Mouse (Mus musculus) adrenal gland, adult 8-10 months (tissue): ENCODE results near the gene Sertad3. TPM values are rescaled to one million over a fixed set of nuclear protein-coding genes. Genes with fewer than 3 reads are reported as not detected.

Experiments
- DNase-seq: peaks from one replicate; pipeline ENCODE4 v3.0.0; 2022
- total RNA-seq, 4 experiments: library from RNA; stranded (reverse); gene quantifications; 2 replicates each; pipeline ENCODE4 v1.2.4; 2022

The Sertad3 gene
- total RNA-seq, 4 experiments from 2014 or later = 12.6 to 19.4 (median 14.8) TPM

DNA sequence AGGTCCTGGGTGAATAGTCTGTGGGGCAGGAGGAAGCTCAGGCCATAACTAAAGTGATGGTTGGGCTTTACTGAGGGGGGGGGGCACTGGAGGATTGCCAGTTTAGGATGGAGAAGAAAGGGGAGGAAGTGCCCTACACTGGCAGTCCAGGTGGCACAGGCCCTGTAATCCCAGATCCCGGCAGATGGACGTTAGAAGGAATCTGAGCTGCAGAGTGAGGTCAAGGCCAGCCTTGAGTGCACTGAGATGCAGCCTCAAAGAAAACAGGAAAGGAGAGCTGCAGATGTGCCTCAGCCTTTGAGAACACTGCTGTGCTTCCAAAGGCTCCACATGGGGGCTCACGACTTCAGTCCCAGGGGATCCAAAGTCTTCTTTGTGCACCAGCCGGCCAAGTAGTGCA lies 5.9 kb upstream of the Sertad3 start:
- no peak for DNase-seq

DNA sequence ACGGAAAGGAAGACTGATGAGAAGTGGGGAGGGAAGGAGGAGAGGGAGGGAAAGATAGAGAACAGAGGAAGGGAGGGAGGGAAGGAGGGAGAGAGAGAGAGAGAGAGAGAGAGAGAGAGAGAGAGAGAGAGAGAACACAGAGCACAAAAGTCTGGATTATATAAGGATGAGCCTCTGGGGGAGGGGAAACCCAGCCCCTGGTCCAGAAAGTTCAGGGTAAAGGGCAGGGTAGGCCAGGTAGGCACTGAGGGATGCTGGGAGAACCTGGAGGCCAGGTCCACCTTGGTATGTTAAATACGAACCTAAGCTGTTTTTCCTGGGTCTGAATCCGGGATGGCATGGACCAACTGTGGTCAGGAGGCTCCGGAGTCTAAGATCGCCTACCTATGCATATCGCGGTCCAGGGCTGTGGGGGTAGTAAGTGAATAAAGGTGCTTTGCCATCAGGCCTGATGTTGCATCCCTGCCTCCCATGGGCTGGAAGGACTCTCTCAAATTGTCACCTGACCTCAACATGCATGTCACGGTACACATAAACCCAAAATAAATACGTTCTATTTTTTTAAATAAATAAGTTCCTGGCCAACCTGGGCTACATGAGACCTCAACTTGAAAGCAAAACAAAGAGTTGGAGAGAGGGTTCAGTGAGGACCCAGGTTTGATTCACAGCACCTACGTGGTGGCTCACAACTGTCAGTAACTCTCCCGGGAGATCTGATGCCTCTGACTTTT lies 2.0 kb upstream of the Sertad3 start:
- no peak for DNase-seq

DNA sequence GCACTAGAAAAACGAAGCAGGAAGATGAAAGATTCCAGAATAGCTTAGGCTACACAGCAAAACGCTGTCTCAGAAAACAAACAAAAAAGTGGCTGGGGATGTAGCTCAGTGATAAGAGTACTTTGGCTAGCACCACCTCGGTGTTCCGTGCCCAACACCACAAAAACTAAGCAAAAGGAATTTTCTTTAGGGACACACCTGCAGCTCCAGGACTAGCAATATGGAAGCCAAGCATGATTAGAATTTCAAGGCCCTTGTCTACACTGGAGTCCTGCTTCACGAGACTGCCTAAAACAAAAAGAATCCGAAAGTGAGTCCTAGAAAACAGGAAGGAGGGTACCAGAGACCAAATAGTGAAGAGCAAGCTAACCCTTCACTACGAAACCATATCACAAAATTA lies 972 bp upstream of the Sertad3 start:
- DNase-seq = no peak

DNA sequence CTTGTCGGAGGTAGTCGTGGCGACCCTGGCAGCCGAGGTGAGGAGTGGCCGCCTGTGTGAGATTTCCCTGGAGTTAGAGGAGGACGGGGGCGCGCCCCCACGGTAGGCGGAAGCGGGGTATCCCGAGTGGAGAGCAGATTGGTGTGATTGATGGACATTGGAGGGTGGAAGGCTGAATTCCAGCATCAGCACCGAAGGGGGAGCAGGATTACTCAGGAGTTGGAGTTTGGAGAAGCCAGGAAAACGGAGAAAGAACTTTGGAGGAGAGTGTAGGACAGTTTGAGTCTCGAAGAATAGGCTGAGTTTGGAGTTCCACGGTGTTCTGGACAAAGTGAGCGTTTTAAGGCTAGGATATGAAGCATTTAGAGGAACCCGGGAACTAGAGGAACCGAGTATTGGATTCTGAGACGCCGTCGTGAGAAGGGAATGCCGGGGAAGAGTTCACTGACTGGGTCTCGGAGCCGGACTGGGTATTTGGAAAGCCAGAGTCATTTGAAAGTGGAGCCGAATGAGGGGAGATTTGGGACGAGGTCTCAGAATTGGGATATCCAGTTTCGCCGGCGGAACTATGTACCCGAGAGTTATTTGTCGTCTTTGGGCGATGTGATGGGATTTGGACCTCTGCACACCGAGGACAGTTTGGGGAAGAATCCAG lies 394 bp downstream of the Sertad3 start:
- DNase-seq = no peak

DNA sequence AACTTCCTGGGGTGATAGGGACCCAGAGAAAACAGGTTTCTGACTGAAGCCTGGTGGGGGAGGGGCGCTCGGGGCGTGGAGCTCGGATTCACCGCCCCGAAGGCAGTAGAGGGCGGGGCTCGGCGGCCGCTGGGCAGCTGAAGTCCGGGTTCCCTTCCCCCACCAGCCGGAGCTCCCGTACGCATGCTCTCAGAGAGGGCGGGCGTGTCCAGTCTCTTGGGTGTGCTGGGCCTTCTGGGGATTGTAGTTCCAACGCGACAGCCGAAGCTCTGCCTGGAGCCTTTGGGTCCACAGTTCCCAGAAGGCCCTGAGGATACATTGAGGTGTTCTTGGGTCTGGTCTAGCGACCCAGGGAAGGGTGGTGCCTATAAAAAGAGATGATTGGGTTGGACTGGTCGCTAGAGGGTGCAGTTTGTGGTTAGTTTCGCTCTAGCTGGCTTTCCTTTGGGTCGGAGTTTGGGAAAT lies 954 bp downstream of the Sertad3 start:
- DNase-seq = peak; percentile 99

GRCm38 (mm10) chr7:27475596-27475995 lies 2.0 kb downstream of the Sertad3 start:
- no peak for DNase-seq

- DNase-seq = no peak
Observed at GRCm38 (mm10) chr7:27476098-27476635, 2.6 kb downstream of the Sertad3 start.

GRCm38 (mm10) chr7:27478561-27478960 lies 5.0 kb downstream of the Sertad3 start:
- no peak for DNase-seq

DNA sequence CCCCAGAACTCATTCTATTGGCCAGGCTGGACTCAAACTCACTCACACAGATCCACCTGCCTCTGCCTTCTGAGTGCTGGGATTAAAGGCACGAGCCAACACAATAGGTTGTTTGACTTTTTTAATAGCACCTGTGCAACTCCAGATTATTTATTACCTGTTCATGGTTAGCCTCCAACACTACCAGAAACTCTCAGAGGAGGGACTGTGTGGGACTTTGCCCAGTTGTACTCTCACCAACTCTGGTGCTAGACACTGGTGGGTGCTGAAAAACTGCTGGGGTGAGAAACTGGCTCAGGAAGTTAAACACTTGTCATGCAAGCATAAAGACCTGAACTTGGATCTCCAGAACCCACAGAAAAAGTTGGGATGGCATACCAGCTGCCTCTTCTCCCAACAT lies 6.2 kb downstream of the Sertad3 start:
- DNase-seq = no peak

DNA sequence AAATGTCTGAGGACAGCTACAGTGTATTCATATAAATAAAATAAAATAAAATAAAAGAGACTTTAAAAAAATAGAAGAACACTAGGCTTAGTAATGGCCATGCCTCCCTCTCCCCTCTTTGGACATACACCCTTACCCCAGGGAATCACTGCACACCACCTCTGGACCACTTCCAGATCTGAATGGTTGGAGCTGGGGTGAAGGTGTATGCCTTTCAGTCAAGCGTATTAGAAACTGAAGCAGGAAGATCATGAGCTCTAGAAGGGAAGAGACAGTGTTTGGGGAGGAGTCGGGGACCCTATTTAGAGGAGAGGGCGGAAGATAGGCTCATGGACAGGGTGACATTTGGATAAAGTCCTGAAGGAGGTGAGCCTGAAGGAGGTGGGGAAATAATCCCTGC lies 6.9 kb downstream of the Sertad3 start:
- no peak for DNase-seq

DNA sequence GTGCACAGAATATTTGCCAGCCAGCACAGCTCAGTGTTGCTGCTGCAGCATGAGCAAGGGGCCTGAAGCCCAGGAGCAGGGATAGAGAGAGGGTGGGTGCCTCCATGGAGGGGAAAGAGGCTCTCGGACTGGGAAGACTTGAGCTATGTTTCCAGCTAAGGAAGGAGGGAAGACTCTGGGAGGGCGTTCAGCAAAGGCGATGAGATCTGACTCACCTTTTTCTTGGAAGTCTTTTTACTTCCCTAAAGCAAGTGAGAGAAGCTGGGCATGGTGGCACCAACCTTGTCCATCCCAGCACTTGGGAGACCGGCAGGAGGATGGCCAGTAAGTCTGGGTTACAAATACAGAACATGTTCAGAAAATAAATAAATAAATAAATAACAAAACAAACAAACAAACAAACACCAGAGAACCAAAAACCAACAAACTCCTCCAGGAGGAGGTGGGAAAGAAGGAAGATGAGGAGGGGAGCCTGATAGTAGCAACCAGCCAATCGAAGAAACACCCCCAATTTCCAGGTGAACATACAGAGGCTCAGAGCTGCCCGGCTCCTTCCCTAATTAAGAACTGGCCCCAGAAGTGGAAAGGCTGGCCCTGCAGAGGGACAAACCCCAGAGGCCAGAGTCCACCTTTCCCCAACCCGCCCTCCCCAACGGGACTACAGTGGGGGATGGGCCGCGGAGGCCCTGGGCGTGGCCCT lies 7.5 kb downstream of the Sertad3 start:
- no peak for DNase-seq

GRCm38 (mm10) chr7:27481627-27481969 lies 8.0 kb downstream of the Sertad3 start:
- DNase-seq = peak; percentile 94

- no peak for DNase-seq
Observed at GRCm38 (mm10) chr7:27483860-27484259, 10.3 kb downstream of the Sertad3 start.

- DNase-seq = no peak
Observed at GRCm38 (mm10) chr7:27486102-27486769, 12.7 kb downstream of the Sertad3 start.

DNA sequence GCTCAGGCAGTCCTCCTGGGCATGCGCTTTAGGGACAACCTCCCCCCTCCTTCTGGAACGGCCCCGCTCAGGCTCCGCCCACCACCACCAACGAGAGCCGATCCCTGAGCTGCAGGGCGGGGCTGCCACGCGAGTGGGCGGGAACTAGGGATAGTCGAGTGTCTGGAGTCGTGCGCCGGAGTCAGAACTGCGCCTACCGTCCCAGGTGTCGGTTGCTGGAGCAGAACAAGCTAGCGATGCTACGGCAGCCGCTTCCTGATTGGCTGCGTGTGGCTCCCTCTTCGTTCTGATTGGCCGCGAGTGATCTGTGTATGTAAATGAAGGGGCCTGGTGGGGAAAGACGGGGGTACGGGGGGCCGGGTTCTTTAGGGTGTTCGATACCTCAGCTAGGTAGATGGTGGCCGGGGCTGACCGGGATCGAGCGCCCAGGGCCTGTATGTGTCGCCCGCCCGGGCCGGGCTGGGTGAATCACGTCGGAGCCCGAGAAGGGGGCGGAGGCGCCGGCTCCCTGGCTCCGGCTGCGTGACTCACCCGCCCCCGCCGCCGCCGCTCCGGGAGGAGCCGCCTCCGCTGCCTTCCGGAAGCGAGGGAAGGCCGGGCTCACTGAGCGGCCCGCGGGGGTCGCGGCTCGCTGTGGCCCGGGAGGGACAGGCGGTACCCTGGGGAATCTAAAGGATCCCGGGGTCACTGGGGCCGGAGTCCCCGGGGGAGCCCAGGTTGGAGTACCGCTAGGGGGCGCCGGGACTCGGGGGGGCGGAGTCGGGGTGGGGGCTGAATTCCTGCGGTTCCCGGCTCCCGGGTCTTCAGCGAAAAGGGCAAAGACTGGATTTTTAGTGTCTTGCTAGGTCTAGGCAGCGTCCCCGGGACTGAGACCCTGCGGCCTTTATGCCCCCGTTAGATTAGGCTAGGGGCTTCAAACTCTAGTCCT lies 13.5 kb downstream of the Sertad3 start, which contains the start of gene Sertad1:
TSS of gene Sertad1 (plus strand) at position 141 of the 928 bp plus-strand sequence.
- DNase-seq = peak; percentile 100

DNA sequence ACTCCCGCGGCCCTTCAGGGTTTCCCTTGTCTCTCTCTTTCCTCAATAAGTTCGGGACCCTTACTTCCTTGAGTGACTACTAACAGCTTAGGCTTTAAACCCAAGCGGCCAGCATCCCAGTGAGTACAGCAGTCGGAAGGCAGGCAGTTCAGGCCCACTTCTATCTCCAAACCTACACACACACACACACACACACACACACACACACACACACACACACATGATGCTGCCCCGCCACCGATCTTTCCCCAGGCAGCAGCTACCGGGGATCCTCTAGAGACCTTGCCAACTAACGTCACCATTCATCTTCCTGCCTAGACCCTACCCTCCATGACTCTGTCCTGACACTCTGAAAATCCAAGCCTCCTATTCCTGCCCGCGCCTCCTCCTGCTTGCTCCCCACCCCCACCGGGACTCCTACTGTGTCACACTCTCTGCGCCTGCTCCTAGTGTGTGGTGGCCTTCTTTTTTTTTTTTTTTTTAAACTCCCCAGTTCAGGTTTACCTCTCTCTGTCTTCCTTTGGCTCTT lies 14.2 kb downstream of the Sertad3 start:
- DNase-seq = peak; percentile 79

DNA sequence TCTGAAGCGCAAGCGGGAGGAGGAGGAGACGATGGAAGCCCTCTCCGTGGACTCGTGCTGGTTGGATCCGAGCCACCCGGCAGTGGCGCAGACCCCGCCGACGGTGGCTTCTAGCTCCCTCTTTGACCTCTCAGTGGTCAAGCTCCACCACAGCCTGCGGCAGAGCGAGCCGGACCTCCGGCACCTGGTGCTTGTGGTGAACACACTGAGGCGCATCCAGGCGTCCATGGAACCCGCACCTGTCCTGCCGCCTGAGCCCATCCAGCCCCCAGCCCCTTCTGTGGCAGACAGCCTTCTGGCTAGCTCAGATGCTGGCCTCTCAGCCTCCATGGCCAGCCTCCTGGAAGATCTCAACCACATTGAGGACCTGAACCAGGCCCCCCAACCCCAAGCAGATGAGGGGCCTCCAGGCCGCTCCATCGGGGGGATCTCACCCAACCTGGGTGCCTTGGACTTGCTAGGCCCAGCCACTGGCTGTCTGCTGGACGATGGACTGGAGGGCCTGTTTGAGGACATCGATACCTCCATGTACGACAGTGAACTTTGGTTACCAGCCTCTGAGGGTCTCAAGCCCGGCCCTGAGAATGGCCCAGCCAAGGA lies 15.8 kb downstream of the Sertad3 start:
- DNase-seq = no peak

DNA sequence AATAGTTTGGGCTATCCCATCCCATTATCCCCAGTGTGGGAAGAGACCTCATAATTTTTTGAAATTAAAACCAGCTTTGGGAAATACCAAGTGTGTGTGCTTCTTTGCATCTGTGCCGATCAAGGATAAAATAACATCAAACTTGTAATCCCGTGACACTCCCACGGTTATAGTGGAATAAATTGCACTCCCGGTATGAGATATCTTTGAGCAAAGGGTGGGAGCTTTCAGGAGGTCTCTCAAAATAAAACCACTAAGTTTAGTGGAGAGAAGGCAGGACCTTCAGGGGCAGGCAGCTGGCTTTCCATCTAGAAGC lies 16.6 kb downstream of the Sertad3 start:
- DNase-seq = no peak

- peak; percentile 96 for DNase-seq
Observed at GRCm38 (mm10) chr7:27490543-27491329, 17.2 kb downstream of the Sertad3 start.

GRCm38 (mm10) chr7:27491856-27492255 lies 18.3 kb downstream of the Sertad3 start:
- DNase-seq = no peak
